ENCODE assay signal across 13 mouse cellular contexts in genomic region chr11:59584539-59584938, GRCm38 (mm10). TPM values are rescaled to one million over a fixed set of nuclear protein-coding genes. Genes with fewer than 3 reads are reported as not detected.
DNase-seq lines count a peak whose midpoint lies in the region; ATAC-seq lines count a peak whose summit lies in the region.
"Had no signal": no experiment of that assay in that cellular context is flagged by ENCODE, and none has a peak within 500 bp of the region (broad histone marks: within the 10 kb centered on the region; RNA-seq: fewer than 3 reads in every experiment).

No protein-coding gene starts in this region.

- DNase-seq in forebrain, embryonic 11.5 days (ENCODE audit: low spot score), result peak; percentile 68
- peak; percentile 16 for DNase-seq in ovary, postnatal 14 days (ENCODE audit: low spot score)
- no peak for DNase-seq in ovary, adult 18-20 months (ENCODE audit: low spot score)
- peak; percentile 23 for DNase-seq in embryo, embryonic 11.5 days (ENCODE audit: low read depth, low spot score)
- peak; percentile 48 for DNase-seq in retina, embryonic 14.5 days (ENCODE audit: low spot score)
- DNase-seq in layer of hippocampus, postnatal 36 days, result no peak
- no peak for DNase-seq in urinary bladder, postnatal 36 days (ENCODE audit: low spot score in 2 of 2)
- DNase-seq: right cerebral cortex, postnatal 4 days had no signal

- no peaks in the 10 kb centered on the region for H3K36me3 ChIP-seq in forebrain, embryonic 11.5 days (ENCODE audit: control insufficient read depth, insufficient read depth, low read length)
- no peaks in the 10 kb centered on the region for H3K36me3 ChIP-seq in forebrain, embryonic 12.5 days (replicated peaks)
- H3K36me3 ChIP-seq: heart, embryonic 15.5 days; midbrain, embryonic 12.5 days had no signal

- H3K9me3 ChIP-seq in forebrain, embryonic 11.5 days (ENCODE audit: control insufficient read depth, low read length), result no peaks in the 10 kb centered on the region
- H3K9me3 ChIP-seq in forebrain, embryonic 12.5 days, result no peaks in the 10 kb centered on the region
- H3K9me3 ChIP-seq: heart, embryonic 15.5 days; midbrain, embryonic 12.5 days had no signal

- H3K4me3 ChIP-seq in forebrain, embryonic 11.5 days (ENCODE audit: low read depth, low read length), result no peak overlapping the region
- no peak overlapping the region for H3K4me3 ChIP-seq in forebrain, embryonic 12.5 days (replicated peaks)
- H3K4me3 ChIP-seq: heart, embryonic 15.5 days; left cerebral cortex, adult 2 months; midbrain, embryonic 12.5 days had no signal

- no peak overlapping the region for H3K4me2 ChIP-seq in forebrain, embryonic 11.5 days (ENCODE audit: low read depth, low read length, severe bottlenecking)
- no peak overlapping the region for H3K4me2 ChIP-seq in forebrain, embryonic 12.5 days
- H3K4me2 ChIP-seq: heart, embryonic 15.5 days; midbrain, embryonic 12.5 days had no signal

- WGBS in forebrain, embryonic 11.5 days, result 27% methylated on average over 6 of the region's 6 CpGs
- WGBS in forebrain, embryonic 12.5 days, result 40% methylated on average over 6 of the region's 6 CpGs

- no peaks in the 10 kb centered on the region for H3K4me1 ChIP-seq in forebrain, embryonic 11.5 days (replicated peaks; ENCODE audit: control insufficient read depth, insufficient read depth, low read length)
- no peaks in the 10 kb centered on the region for H3K4me1 ChIP-seq in forebrain, embryonic 12.5 days
- H3K4me1 ChIP-seq: heart, embryonic 15.5 days; midbrain, embryonic 12.5 days had no signal

- no peaks in the 10 kb centered on the region for H3K27me3 ChIP-seq in forebrain, embryonic 11.5 days (ENCODE audit: control insufficient read depth, insufficient read depth, low read length)
- no peaks in the 10 kb centered on the region for H3K27me3 ChIP-seq in forebrain, embryonic 12.5 days

- H3K9ac ChIP-seq in forebrain, embryonic 11.5 days (ENCODE audit: low read length), result no peak overlapping the region
- no peak overlapping the region for H3K9ac ChIP-seq in forebrain, embryonic 12.5 days
- H3K9ac ChIP-seq: heart, embryonic 15.5 days; midbrain, embryonic 12.5 days had no signal

- H3K27ac ChIP-seq in forebrain, embryonic 11.5 days (ENCODE audit: low read depth, low read length), result no peak overlapping the region
- H3K27ac ChIP-seq in forebrain, embryonic 12.5 days, result no peak overlapping the region
- H3K27ac ChIP-seq: heart, embryonic 15.5 days; left cerebral cortex, adult 2 months; midbrain, embryonic 12.5 days had no signal

- ATAC-seq in forebrain, embryonic 11.5 days (replicated peaks; ENCODE audit: low FRiP score), result no peak
- no peak for ATAC-seq in forebrain, embryonic 12.5 days (ENCODE audit: low FRiP score)

RNA-seq across cellular contexts. Expression of gene Olfr222, which starts 8.5 kb away (rescaled TPM):
- not detected in 2 replicates for polyA plus RNA-seq in forebrain, embryonic 11.5 days (2014; fragmentation: Nextera tagmentation; extraction: Ambion mirVana)
- not detected in 2 replicates for polyA plus RNA-seq in forebrain, embryonic 12.5 days (2016; fragmentation: Nextera tagmentation; extraction: Ambion mirVana)
- total RNA-seq in layer of hippocampus, postnatal 36 days (2021), result not detected
- total RNA-seq: left cerebral cortex, adult 2 months had no signal
- polyA plus RNA-seq: brain, embryonic 14.5 days; heart, embryonic 15.5 days; midbrain, embryonic 12.5 days had no signal

RNA-seq across cellular contexts. Expression of gene Olfr223, which starts 8.6 kb away (rescaled TPM):
- polyA plus RNA-seq in forebrain, embryonic 11.5 days (2014; fragmentation: Nextera tagmentation; extraction: Ambion mirVana), result not detected in 2 replicates
- not detected in 2 replicates for polyA plus RNA-seq in forebrain, embryonic 12.5 days (2016; fragmentation: Nextera tagmentation; extraction: Ambion mirVana)
- total RNA-seq in layer of hippocampus, postnatal 36 days (2021), result not detected
- total RNA-seq: left cerebral cortex, adult 2 months had no signal
- polyA plus RNA-seq: brain, embryonic 14.5 days; heart, embryonic 15.5 days; midbrain, embryonic 12.5 days had no signal

RNA-seq across cellular contexts. Expression of gene Nlrp3, which starts 43.2 kb away (rescaled TPM):
- 0.08 and 0.09 TPM in 2 replicates for polyA plus RNA-seq in forebrain, embryonic 11.5 days (2014; fragmentation: Nextera tagmentation; extraction: Ambion mirVana)
- 0.10 TPM in 1 of 2 replicates, not detected in the other for polyA plus RNA-seq in forebrain, embryonic 12.5 days (2016; fragmentation: Nextera tagmentation; extraction: Ambion mirVana)
- 1 to 10 TPM in 1 of 2 experiments, under 1 TPM in 1; 0.60 to 1.0 TPM for total RNA-seq in layer of hippocampus, postnatal 36 days (2021)

RNA-seq across cellular contexts. Expression of gene Zkscan17, which starts 58.0 kb away (rescaled TPM):
- polyA plus RNA-seq in forebrain, embryonic 11.5 days (2014; fragmentation: Nextera tagmentation; extraction: Ambion mirVana), result 36.6 and 39.4 TPM in 2 replicates
- polyA plus RNA-seq in forebrain, embryonic 12.5 days (2016; fragmentation: Nextera tagmentation; extraction: Ambion mirVana), result 29.6 and 34.9 TPM in 2 replicates
- 1 to 10 TPM; 6.6 to 7.5 TPM for total RNA-seq in layer of hippocampus, postnatal 36 days (2021)

Comparison
In these comparisons a context has a peak if more than half of its experiments do, and no peak if none do; other contexts are left out.
1. DNase-seq: peak in forebrain, embryonic 11.5 days (single experiment), ovary, postnatal 14 days (single experiment), embryo, embryonic 11.5 days (single experiment) and retina, embryonic 14.5 days (single experiment); none in ovary, adult 18-20 months (single experiment), layer of hippocampus, postnatal 36 days (0 of 2) and urinary bladder, postnatal 36 days (0 of 2).